Mouse (Mus musculus): ENCODE data around the gene Esrrg.

Gene Esrrg

GRCm38 (mm10) chr1:188164251-188164650 lies 555.7 kb downstream of the Esrrg start:
- no peak for DNase-seq

GRCm38 (mm10) chr1:188173859-188174258 lies 565.3 kb downstream of the Esrrg start:
- DNase-seq: no peak

GRCm38 (mm10) chr1:188182951-188183350 lies 574.4 kb downstream of the Esrrg start:
- DNase-seq: no peak

GRCm38 (mm10) chr1:188186440-188187117 lies 578.0 kb downstream of the Esrrg start:
- DNase-seq: no peak

GRCm38 (mm10) chr1:188192971-188193370 lies 584.4 kb downstream of the Esrrg start:
- DNase-seq: no peak

GRCm38 (mm10) chr1:188207421-188207820 lies 598.8 kb downstream of the Esrrg start:
- no peak for DNase-seq

GRCm38 (mm10) chr1:188209025-188209424 lies 600.4 kb downstream of the Esrrg start:
- DNase-seq: no peak

- no peak for DNase-seq
These were observed 606.5 kb downstream of the Esrrg start for GRCm38 (mm10) chr1:188214885-188215611.

- no peak for DNase-seq
These were observed 612.7 kb downstream of the Esrrg start for GRCm38 (mm10) chr1:188221226-188221792.

GRCm38 (mm10) chr1:188233036-188233724 lies 624.6 kb downstream of the Esrrg start:
- no peak for DNase-seq

GRCm38 (mm10) chr1:188238636-188239035 lies 630.0 kb downstream of the Esrrg start:
- no peak for DNase-seq

- no peak for DNase-seq
These were observed 633.2 kb downstream of the Esrrg start for GRCm38 (mm10) chr1:188241766-188242165.

- DNase-seq: no peak
These were observed 648.9 kb downstream of the Esrrg start for GRCm38 (mm10) chr1:188257500-188257899.

- no peak for DNase-seq
These were observed 651.9 kb downstream of the Esrrg start for GRCm38 (mm10) chr1:188260259-188261107.

- no peak for DNase-seq
These were observed 653.5 kb downstream of the Esrrg start, which contains the start of gene Ush2a for GRCm38 (mm10) chr1:188261903-188262682. TSS of gene Ush2a (plus strand) at chr1:188262023.

Measured in thymus, postnatal 36 days (tissue).